Mouse (Mus musculus) spleen, postnatal 36 days (tissue): ENCODE measurements around the gene Gm21541.
"Not testable (repeated sequence)": the region's sequence is repeated elsewhere in the genome, so short reads cannot be mapped to it uniquely, and the experiment has no call there.

ENCODE experiments used
- DNase-seq, 2 experiments: peaks; one replicate each; pipeline ENCODE4 v3.0.0; 2022; ENCODE audit warnings: low spot score in 2 of 2, mixed read lengths in 1 of 2

Gm21541 gene

DNA sequence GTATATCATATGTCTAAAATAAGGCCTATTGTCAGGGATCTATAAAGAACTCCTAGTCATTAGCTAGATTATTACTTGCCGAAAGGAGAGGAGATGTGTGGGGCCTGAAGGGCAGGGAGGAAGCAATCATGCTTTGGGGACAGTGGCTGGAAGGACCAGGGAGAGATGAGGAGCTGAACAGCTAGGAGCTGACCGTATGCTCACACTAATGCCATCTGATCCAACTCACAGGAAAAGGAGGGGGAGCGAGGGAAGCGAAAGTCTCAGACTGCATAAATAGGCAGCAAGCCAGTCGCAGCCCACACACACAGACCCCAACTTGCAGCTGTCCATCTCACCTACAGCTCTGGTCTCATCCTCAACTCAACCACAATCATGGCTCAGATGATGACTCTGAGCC, at the start of gene Gm21541:
Gm21541 (plus strand) TSS at position 301 of the 400 bp plus-strand sequence.
- DNase-seq = not testable (repeated sequence)

DNA sequence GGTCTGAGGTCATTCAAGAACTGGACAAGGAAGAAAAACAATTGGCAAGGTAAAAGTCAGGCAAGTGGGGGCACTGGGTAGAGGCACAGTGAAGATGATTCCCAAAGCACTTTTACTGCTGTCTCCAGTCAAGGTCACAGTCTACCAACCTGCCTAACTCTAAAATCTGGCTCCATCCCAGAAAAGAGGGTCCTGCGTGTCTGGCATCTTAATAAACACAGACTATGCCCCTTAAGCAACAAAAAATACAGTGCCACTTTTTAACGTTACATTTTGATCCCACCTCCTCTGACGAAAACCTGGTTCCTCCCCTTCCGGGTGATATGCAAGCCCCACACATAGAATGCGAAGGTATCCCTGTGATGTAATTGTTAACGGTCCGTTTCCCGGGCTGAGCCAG, 37.9 kb downstream of the Gm21541 start, which contains the start of gene Gm20878:
Gm20878 (plus strand) TSS at position 301 of the 400 bp plus-strand sequence.
- DNase-seq = not testable (repeated sequence)
